Mouse (Mus musculus) myocyte (in vitro differentiated cells): ENCODE data around the gene Ppp1r16b. TPM values are rescaled to one million over a fixed set of nuclear protein-coding genes. Genes with fewer than 3 reads are reported as not detected.

Experiments
- H3K27me3 ChIP-seq: one replicate; pipeline ENCODE4 v1.6.1; 2011; ENCODE audit not compliant: control insufficient read depth, insufficient read depth, insufficient read length
- H3K36me3 ChIP-seq: one replicate; pipeline ENCODE4 v1.6.1; 2011; ENCODE audit not compliant: control insufficient read depth, insufficient read depth
- H3K4me2 ChIP-seq: one replicate; pipeline ENCODE4 v1.6.1; 2011; ENCODE audit warnings: low read depth, control low read depth
- H3K4me3 ChIP-seq: one replicate; pipeline ENCODE4 v1.5.1; 2011; ENCODE audit warnings: mild to moderate bottlenecking, control low read depth, moderate library complexity
- H3K79me2 ChIP-seq: one replicate; pipeline ENCODE4 v1.6.1; 2011; ENCODE audit not compliant: control insufficient read depth, insufficient read depth
- H3ac ChIP-seq: one replicate; pipeline ENCODE4 v1.6.1; 2011; ENCODE audit not compliant: control insufficient read depth, insufficient read length
- CEBPB ChIP-seq: IDR thresholded peaks from 2 replicates; pipeline ENCODE4 v1.6.1; 2011; ENCODE audit warnings: mild to moderate bottlenecking, moderate library complexity; ENCODE audit not compliant: poor library complexity, insufficient read depth, severe bottlenecking
- E2F4 ChIP-seq: IDR thresholded peaks from one replicate; pipeline ENCODE4 v1.6.1; 2011; ENCODE audit warnings: mild to moderate bottlenecking, control low read depth, moderate library complexity; ENCODE audit not compliant: insufficient read depth
- MAX ChIP-seq: IDR thresholded peaks from one replicate; pipeline ENCODE4 v1.6.1; 2011; ENCODE audit warnings: low read depth, mild to moderate bottlenecking, control low read depth
- MYOD1 ChIP-seq, 3 experiments: IDR thresholded peaks; one replicate each; pipeline ENCODE4 v1.6.1; 2011; ENCODE audit warnings: control low read depth in 2 of 3, low read depth in 2 of 3, mild to moderate bottlenecking in 2 of 3, moderate library complexity in 1 of 3; ENCODE audit not compliant: insufficient read length in 2 of 3, control insufficient read depth in 1 of 3
- MYOG ChIP-seq, 3 experiments: IDR thresholded peaks; one replicate each; pipeline ENCODE4 v1.6.1; 2011; ENCODE audit warnings: control low read depth in 2 of 3, low read depth in 2 of 3, mild to moderate bottlenecking in 2 of 3; ENCODE audit not compliant: insufficient read length in 2 of 3, control insufficient read depth in 1 of 3, insufficient read depth in 1 of 3
- POLR2A ChIP-seq: IDR thresholded peaks from one replicate; pipeline ENCODE4 v1.6.1; 2011; ENCODE audit warnings: low read depth, mild to moderate bottlenecking, control low read depth, moderate library complexity; ENCODE audit not compliant: insufficient read length
- POLR2AphosphoS2 ChIP-seq: IDR thresholded peaks from one replicate; pipeline ENCODE4 v1.6.1; 2011; ENCODE audit warnings: low read depth, control low read depth; ENCODE audit not compliant: insufficient read length
- REST ChIP-seq: IDR thresholded peaks from one replicate; pipeline ENCODE4 v1.6.1; 2011; ENCODE audit warnings: mild to moderate bottlenecking, control low read depth, moderate library complexity; ENCODE audit not compliant: insufficient read depth, insufficient read length
- SRF ChIP-seq: IDR thresholded peaks from one replicate; pipeline ENCODE4 v1.6.1; 2011; ENCODE audit warnings: low read depth; ENCODE audit not compliant: control insufficient read depth, insufficient read length
- TCF12 ChIP-seq: IDR thresholded peaks from one replicate; pipeline ENCODE4 v1.6.1; 2011; ENCODE audit warnings: mild to moderate bottlenecking, control low read depth; ENCODE audit not compliant: poor library complexity, insufficient read depth, severe bottlenecking
- TCF3 ChIP-seq: IDR thresholded peaks from one replicate; pipeline ENCODE4 v1.6.1; 2011; ENCODE audit warnings: low read depth, control low read depth; ENCODE audit not compliant: insufficient read length
- USF1 ChIP-seq: IDR thresholded peaks from one replicate; pipeline ENCODE4 v1.6.1; 2011; ENCODE audit warnings: low read depth, mild to moderate bottlenecking, control low read depth, moderate library complexity
- polyA plus RNA-seq: library from polyadenylated mRNA; unstranded; fragments of >200 nt; fragmentation: generic; extraction: Trizol; gene quantifications from one replicate; pipeline ENCODE4 v1.2.1, GENCODE M21; 2012; ENCODE audit warnings: missing spikeins

The Ppp1r16b gene
- polyA plus RNA-seq, 1 experiment, result 0.05 TPM

- Histone ChIP-seq H3ac (no peak overlapping the region), H3K79me2 (no peaks in the 10 kb centered on the region), H3K36me3 (no peaks in the 10 kb centered on the region), H3K4me2 (no peak overlapping the region), H3K27me3 (peaks cover 46% of the 10 kb centered on the region), H3K4me3 (no peak overlapping the region)
- TF ChIP-seq CEBPB, result no peak
- TF ChIP-seq TCF12, result no peak
- TF ChIP-seq POLR2AphosphoS2, result no peak
- TF ChIP-seq TCF3, result no peak
- no peak for TF ChIP-seq MYOG (IDR thresholded peaks at IDR 0.05; ENCODE audit: control insufficient read depth in 1 of 3, insufficient read depth in 1 of 3, insufficient read length in 2 of 3, low read depth in 2 of 3)
- TF ChIP-seq POLR2A, result no peak
- no peak for TF ChIP-seq REST
- no peak for TF ChIP-seq USF1
- no peak for TF ChIP-seq MYOD1 (IDR thresholded peaks at IDR 0.05; ENCODE audit: control insufficient read depth in 1 of 3, insufficient read length in 2 of 3, low read depth in 2 of 3)
- TF ChIP-seq MAX, result no peak
- TF ChIP-seq E2F4, result no peak
These were observed 8.9 kb downstream of the Ppp1r16b start for GRCm38 (mm10) chr2:158674131-158674530.

GRCm38 (mm10) chr2:158674759-158675158 lies 9.6 kb downstream of the Ppp1r16b start:
- Histone ChIP-seq H3K4me3 (no peak overlapping the region), H3K79me2 (no peaks in the 10 kb centered on the region), H3ac (no peak overlapping the region), H3K4me2 (no peak overlapping the region), H3K27me3 (peaks cover 41% of the 10 kb centered on the region), H3K36me3 (no peaks in the 10 kb centered on the region)
- TF ChIP-seq POLR2AphosphoS2, result no peak
- TF ChIP-seq CEBPB, result no peak
- no peak for TF ChIP-seq MAX

GRCm38 (mm10) chr2:158675161-158675560 lies 10.0 kb downstream of the Ppp1r16b start:
- Histone ChIP-seq H3K36me3 (no peaks in the 10 kb centered on the region), H3K79me2 (no peaks in the 10 kb centered on the region), H3K4me3 (no peak overlapping the region), H3K4me2 (no peak overlapping the region), H3K27me3 (peaks cover 43% of the 10 kb centered on the region), H3ac (no peak overlapping the region)
- TF ChIP-seq MYOG (IDR thresholded peaks at IDR 0.05; ENCODE audit: control insufficient read depth in 1 of 3, insufficient read depth in 1 of 3, insufficient read length in 2 of 3, low read depth in 2 of 3) (no peak), MAX (no peak), POLR2A (no peak), CEBPB (no peak), E2F4 (no peak), USF1 (no peak), TCF12 (no peak), POLR2AphosphoS2 (no peak), TCF3 (no peak), MYOD1 (IDR thresholded peaks at IDR 0.05; ENCODE audit: control insufficient read depth in 1 of 3, insufficient read length in 2 of 3, low read depth in 2 of 3) (no peak), REST (no peak), SRF (no peak)

- H3K79me2 ChIP-seq, result no peaks in the 10 kb centered on the region
- no peak for TF ChIP-seq E2F4
- TF ChIP-seq SRF, result no peak
- H3ac ChIP-seq, result no peak overlapping the region
- H3K27me3 ChIP-seq, result peaks cover 41% of the 10 kb centered on the region
- H3K36me3 ChIP-seq, result no peaks in the 10 kb centered on the region
- H3K4me3 ChIP-seq, result no peak overlapping the region
- no peak overlapping the region for H3K4me2 ChIP-seq
These were observed 10.8 kb downstream of the Ppp1r16b start for GRCm38 (mm10) chr2:158675907-158676533.

- no peak for TF ChIP-seq MYOD1 (IDR thresholded peaks at IDR 0.05; ENCODE audit: control insufficient read depth in 1 of 3, insufficient read length in 2 of 3, low read depth in 2 of 3)
- TF ChIP-seq TCF3, result no peak
- TF ChIP-seq USF1, result no peak
- no peak for TF ChIP-seq MYOG (IDR thresholded peaks at IDR 0.05; ENCODE audit: control insufficient read depth in 1 of 3, insufficient read depth in 1 of 3, insufficient read length in 2 of 3, low read depth in 2 of 3)
- TF ChIP-seq MAX, result no peak
- no peak for TF ChIP-seq TCF12
- no peak for TF ChIP-seq CEBPB
- Histone ChIP-seq H3K4me2 (no peak overlapping the region), H3ac (no peak overlapping the region)
These were observed 12.7 kb downstream of the Ppp1r16b start for GRCm38 (mm10) chr2:158677946-158678345.

More at GRCm38 (mm10) chr2:158677946-158678345, 12.7 kb downstream of the Ppp1r16b start:
- Histone ChIP-seq H3K27me3 (peaks cover 55% of the 10 kb centered on the region), H3K4me3 (no peak overlapping the region), H3K79me2 (no peaks in the 10 kb centered on the region), H3K36me3 (no peaks in the 10 kb centered on the region)
